ENCODE assay signal across 10 mouse cellular contexts in the genomic region with DNA sequence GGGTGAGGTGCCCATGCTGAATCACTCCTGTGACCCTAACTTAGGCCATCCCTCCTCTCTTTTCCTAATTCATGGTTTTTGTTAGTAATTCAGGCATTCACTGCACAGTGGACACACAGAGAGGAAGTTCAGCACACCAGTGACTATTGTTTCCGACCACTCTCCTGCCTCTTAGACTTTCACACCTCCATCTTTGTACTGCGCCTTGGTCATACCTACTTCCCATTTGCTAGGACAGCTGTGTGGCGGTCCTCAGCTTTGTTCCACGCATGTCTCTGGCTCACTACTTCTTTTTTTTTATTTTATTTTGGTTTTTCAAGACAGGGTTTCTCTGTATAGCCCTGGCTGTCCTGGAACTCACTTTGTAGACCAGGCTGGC. TPM values are rescaled to one million over a fixed set of nuclear protein-coding genes. Genes with fewer than 3 reads are reported as not detected.
DNase-seq lines count a peak whose midpoint lies in the region; ATAC-seq and TF ChIP-seq lines count a peak whose summit lies in the region.
"Had no signal": no experiment of that assay in that cellular context is flagged by ENCODE, and none has a peak within 500 bp of the region (broad histone marks: within the 10 kb centered on the region; RNA-seq: fewer than 3 reads in every experiment).

No protein-coding gene starts in this region.

- peaks cover 46% of the 10 kb centered on the region for H3K79me2 ChIP-seq in C2C12 (ENCODE audit: control insufficient read depth, insufficient read depth)

- peak overlapping the region; percentile 69 for H3ac ChIP-seq in C2C12 (ENCODE audit: control insufficient read depth, insufficient read length, low read depth)

- peak overlapping the region; percentile 38 for H3K4me3 ChIP-seq in heart, embryonic 13.5 days
- peak overlapping the region; percentile 38 for H3K4me3 ChIP-seq in C2C12 (ENCODE audit: insufficient read depth, poor library complexity, severe bottlenecking)
- H3K4me3 ChIP-seq in embryonic facial prominence, embryonic 15.5 days (replicated peaks), result no peak overlapping the region
- peak overlapping the region; percentile 68 for H3K4me3 ChIP-seq in liver, embryonic 16.5 days (ENCODE audit: low read depth, low read length)

- no peak for ATAC-seq in heart, embryonic 13.5 days (ENCODE audit: extremely low read depth, insufficient number of reproducible peaks, low FRiP score, low TSS enrichment)
- no peak for ATAC-seq in embryonic facial prominence, embryonic 15.5 days (ENCODE audit: insufficient number of reproducible peaks, low FRiP score, low TSS enrichment, low read depth)
- no peak for ATAC-seq in liver, embryonic 16.5 days (ENCODE audit: low read depth)

- H3K27ac ChIP-seq in heart, embryonic 13.5 days (replicated peaks), result peak overlapping the region; percentile 94
- H3K27ac ChIP-seq in embryonic facial prominence, embryonic 15.5 days (replicated peaks), result peak overlapping the region; percentile 55; the same call in 1 of the 2 replicates
- peak overlapping the region; percentile 98 for H3K27ac ChIP-seq in liver, embryonic 16.5 days (ENCODE audit: low read length)

- H3K79me3 ChIP-seq in C2C12 (ENCODE audit: low read depth), result peaks cover 26% of the 10 kb centered on the region

- 53% methylated on average over 4 of the region's 4 CpGs for WGBS in heart, embryonic 13.5 days
- WGBS in embryonic facial prominence, embryonic 15.5 days, result 66% methylated on average over 4 of the region's 4 CpGs
- 39% methylated on average over 4 of the region's 4 CpGs for WGBS in liver, embryonic 16.5 days (ENCODE audit: insufficient replicate concordance)

- TF ChIP-seq CTCF in C2C12 (IDR thresholded peaks at IDR 0.05; ENCODE audit: control insufficient read depth, insufficient read depth, insufficient read length), result no peak

- peaks cover 64% of the 10 kb centered on the region for H3K4me1 ChIP-seq in heart, embryonic 13.5 days
- peaks cover 19% of the 10 kb centered on the region for H3K4me1 ChIP-seq in embryonic facial prominence, embryonic 15.5 days
- H3K4me1 ChIP-seq in liver, embryonic 16.5 days (ENCODE audit: control insufficient read depth, low read depth, low read length), result peaks cover 63% of the 10 kb centered on the region

- H3K36me3 ChIP-seq in heart, embryonic 13.5 days, result peaks cover 11% of the 10 kb centered on the region
- peaks cover 7% of the 10 kb centered on the region for H3K36me3 ChIP-seq in C2C12 (ENCODE audit: control insufficient read depth, insufficient read depth)
- no peaks in the 10 kb centered on the region for H3K36me3 ChIP-seq in embryonic facial prominence, embryonic 15.5 days
- peaks cover 12% of the 10 kb centered on the region for H3K36me3 ChIP-seq in liver, embryonic 16.5 days (ENCODE audit: control insufficient read depth, insufficient read depth)

- peak overlapping the region; percentile 66 for H3K4me2 ChIP-seq in heart, embryonic 13.5 days
- H3K4me2 ChIP-seq in embryonic facial prominence, embryonic 15.5 days (replicated peaks), result peak overlapping the region; percentile 21; the same call in 1 of the 2 replicates
- H3K4me2 ChIP-seq in liver, embryonic 16.5 days (ENCODE audit: low read depth, low read length), result peak overlapping the region; percentile 77

- DNase-seq in heart, postnatal 4 days, result no peak
- DNase-seq in left cerebral cortex, adult 11 months (ENCODE audit: low spot score), result no peak
- DNase-seq in cerebellum, adult 11-12 months, result no peak
- no peak for DNase-seq in thymus, postnatal 14 days
- DNase-seq: cerebellum, postnatal 25 days; layer of hippocampus, postnatal 36 days had no signal

- peak overlapping the region; percentile 76 for H3K9ac ChIP-seq in heart, embryonic 13.5 days
- H3K9ac ChIP-seq in embryonic facial prominence, embryonic 15.5 days, result no peak overlapping the region
- H3K9ac ChIP-seq in liver, embryonic 16.5 days (ENCODE audit: low read depth, low read length), result peak overlapping the region; percentile 72

- no peaks in the 10 kb centered on the region for H3K27me3 ChIP-seq in heart, embryonic 13.5 days (replicated peaks)
- H3K27me3 ChIP-seq in C2C12 (ENCODE audit: control insufficient read depth, insufficient read depth, insufficient read length), result no peaks in the 10 kb centered on the region
- no peaks in the 10 kb centered on the region for H3K27me3 ChIP-seq in embryonic facial prominence, embryonic 15.5 days
- no peaks in the 10 kb centered on the region for H3K27me3 ChIP-seq in liver, embryonic 16.5 days (ENCODE audit: control insufficient read depth, insufficient read depth, low read depth, low read length)

- no peaks in the 10 kb centered on the region for H3K9me3 ChIP-seq in heart, embryonic 13.5 days
- no peaks in the 10 kb centered on the region for H3K9me3 ChIP-seq in embryonic facial prominence, embryonic 15.5 days (replicated peaks)
- no peaks in the 10 kb centered on the region for H3K9me3 ChIP-seq in liver, embryonic 16.5 days (replicated peaks; ENCODE audit: control insufficient read depth, low read length)

TF ChIP-seq in C2C12, 6 proteins besides CTCF, POLR2A, EP300 and RAD21:
- TF ChIP-seq MYOD1 (IDR thresholded peaks at IDR 0.05; ENCODE audit: control insufficient read depth, insufficient read length, low read depth) (no peak), MAX (IDR thresholded peaks at IDR 0.05) (no peak), CEBPB (IDR thresholded peaks at IDR 0.05; ENCODE audit: low read depth) (no peak), USF1 (IDR thresholded peaks at IDR 0.05; ENCODE audit: low read depth) (no peak), FOSL1 (IDR thresholded peaks at IDR 0.05; ENCODE audit: insufficient read depth, low read length, poor library complexity, severe bottlenecking) (no peak), MYOG (IDR thresholded peaks at IDR 0.05; ENCODE audit: control insufficient read depth, extremely low read depth, insufficient read length) (no peak)

RNA-seq across cellular contexts. Expression of gene Tatdn2, which starts 5.8 kb away (rescaled TPM):
- 0.52 and 0.65 TPM in 2 replicates for polyA plus RNA-seq in heart, embryonic 13.5 days (2015; fragmentation: Nextera tagmentation; extraction: Ambion mirVana)
- total RNA-seq in heart, postnatal 4 days (2021), result 10 to 100 TPM; 76.2 to 80.7 TPM
- polyA plus RNA-seq in C2C12 (2012; fragmentation: generic; extraction: Trizol), result 41.0 TPM
- 0.95 and 1.1 TPM in 2 replicates for polyA plus RNA-seq in embryonic facial prominence, embryonic 15.5 days (2015; fragmentation: Nextera tagmentation; extraction: Ambion mirVana)
- 0.40 and 0.47 TPM in 2 replicates for polyA plus RNA-seq in liver, embryonic 16.5 days (2015; fragmentation: Nextera tagmentation; extraction: Ambion mirVana)

RNA-seq across cellular contexts. Expression of gene Ghrl, which starts 28.6 kb away (rescaled TPM):
- not detected in 2 replicates for polyA plus RNA-seq in heart, embryonic 13.5 days (2015; fragmentation: Nextera tagmentation; extraction: Ambion mirVana)
- not detected for total RNA-seq in heart, postnatal 4 days (2021)
- 0.33 TPM for polyA plus RNA-seq in C2C12 (2012; fragmentation: generic; extraction: Trizol)
- 0.24 TPM in 1 of 2 replicates, not detected in the other for polyA plus RNA-seq in embryonic facial prominence, embryonic 15.5 days (2015; fragmentation: Nextera tagmentation; extraction: Ambion mirVana)
- polyA plus RNA-seq in liver, embryonic 16.5 days (2015; fragmentation: Nextera tagmentation; extraction: Ambion mirVana), result 0.11 and 1.9 TPM in 2 replicates
- total RNA-seq: layer of hippocampus, postnatal 36 days had no signal

RNA-seq across cellular contexts. Expression of gene Sec13, which starts 49.5 kb away (rescaled TPM):
- polyA plus RNA-seq in heart, embryonic 13.5 days (2015; fragmentation: Nextera tagmentation; extraction: Ambion mirVana), result 200 and 215 TPM in 2 replicates
- total RNA-seq in heart, postnatal 4 days (2021), result 100 to 1,000 TPM; 123 to 125 TPM
- 271 TPM for polyA plus RNA-seq in C2C12 (2012; fragmentation: generic; extraction: Trizol)
- polyA plus RNA-seq in embryonic facial prominence, embryonic 15.5 days (2015; fragmentation: Nextera tagmentation; extraction: Ambion mirVana), result 283 and 297 TPM in 2 replicates
- 103 and 111 TPM in 2 replicates for polyA plus RNA-seq in liver, embryonic 16.5 days (2015; fragmentation: Nextera tagmentation; extraction: Ambion mirVana)

RNA-seq across cellular contexts. Expression of gene Irak2, which starts 52.8 kb away (rescaled TPM):
- polyA plus RNA-seq in heart, embryonic 13.5 days (2015; fragmentation: Nextera tagmentation; extraction: Ambion mirVana), result 5.2 and 6.2 TPM in 2 replicates
- 10 to 100 TPM in 1 of 2 experiments, 1 to 10 TPM in 1; 8.9 to 11.1 TPM for total RNA-seq in heart, postnatal 4 days (2021)
- polyA plus RNA-seq in C2C12 (2012; fragmentation: generic; extraction: Trizol), result 45.9 TPM
- 4.0 and 5.8 TPM in 2 replicates for polyA plus RNA-seq in embryonic facial prominence, embryonic 15.5 days (2015; fragmentation: Nextera tagmentation; extraction: Ambion mirVana)
- polyA plus RNA-seq in liver, embryonic 16.5 days (2015; fragmentation: Nextera tagmentation; extraction: Ambion mirVana), result 12.4 and 13.2 TPM in 2 replicates

Comparison
In these comparisons a context has a peak if more than half of its experiments do, and no peak if none do; other contexts are left out.
1. H3K4me2 ChIP-seq: peak in every context shown above with its lines; median percentile 77 in liver, embryonic 16.5 days; 66 in heart, embryonic 13.5 days; 21 in embryonic facial prominence, embryonic 15.5 days.
2. RNA of gene Tatdn2, which starts 5.8 kb away (polyA plus RNA-seq): 41.0 TPM in C2C12 (single experiment); 0.95 to 1.1 TPM in embryonic facial prominence, embryonic 15.5 days, 0.52 to 0.65 TPM in heart, embryonic 13.5 days and 0.40 to 0.47 TPM in liver, embryonic 16.5 days; every median in the first group is over 10 times any median in the second.
3. Peak in every context shown above with its lines, with median percentiles within 50 percentile points of each other: H3K27ac ChIP-seq.